Mouse (Mus musculus) ES-E14 (cell line): Measurements from ENCODE around the gene Zfp36l1.

Experiments used
- CHD2 ChIP-seq: IDR thresholded peaks from 2 replicates; pipeline ENCODE4 v1.6.1; 2014; ENCODE audit warnings: mild to moderate bottlenecking, low read depth, low read length, inconsistent platforms
- HCFC1 ChIP-seq: IDR thresholded peaks from 2 replicates; pipeline ENCODE4 v1.6.1; 2012; ENCODE audit warnings: low read length, inconsistent platforms, borderline replicate concordance; ENCODE audit not compliant: insufficient read depth
- MAFK ChIP-seq: IDR thresholded peaks from 2 replicates; pipeline ENCODE4 v1.6.1; 2014; ENCODE audit warnings: mild to moderate bottlenecking, low read depth, low read length, inconsistent platforms; ENCODE audit not compliant: insufficient read depth

- no peak for TF ChIP-seq MAFK
- TF ChIP-seq CHD2 = no peak
- no peak for TF ChIP-seq HCFC1
Observed at GRCm38 (mm10) chr12:80151821-80152220, 39.0 kb upstream of the Zfp36l1 start.
